Mouse (Mus musculus): Measurements from ENCODE around the gene Mrpl14. TPM values are rescaled to one million over a fixed set of nuclear protein-coding genes. Genes with fewer than 3 reads are reported as not detected.
A peak's percentile ranks its signal among the peaks of the same experiment; 100 is the strongest.

Gene Mrpl14
- polyA plus RNA-seq, 1 experiment from 2014 or later = 155 TPM

GRCm38 (mm10) chr17:45707376-45707775 is 21.3 kb downstream of the Mrpl14 start:
- Histone ChIP-seq H3K9me3 (ENCODE audit: control insufficient read depth, low read length) (no peaks in the 10 kb centered on the region), H3K27me3 (ENCODE audit: control insufficient read depth, insufficient read depth, low read length) (no peaks in the 10 kb centered on the region), H3K9ac (ENCODE audit: low read length) (no peak overlapping the region), H3K4me3 (ENCODE audit: control insufficient read depth in 1 of 2, insufficient read depth in 1 of 2, low read depth in 1 of 2, low read length in 2 of 2) (no peak overlapping the region), H3K4me2 (ENCODE audit: low read length) (no peak overlapping the region), H3K27ac (replicated peaks in 1 of 2; ENCODE audit: control insufficient read depth in 1 of 2, insufficient read depth in 1 of 2, low read depth in 2 of 2, low read length in 2 of 2) (no peak overlapping the region), H3K4me1 (ENCODE audit: control insufficient read depth in 2 of 2, insufficient read depth in 2 of 2, low read length in 2 of 2) (peaks cover 5 to 8% of the 10 kb centered on the region in 2 experiments; a peak in 2 of 4 replicates), H3K36me3 (ENCODE audit: control insufficient read depth, insufficient read depth, low read length) (no peaks in the 10 kb centered on the region)
- WGBS = 24% methylated on average over 3 of the region's 3 CpGs
- no peak for ATAC-seq (ENCODE audit: insufficient number of reproducible peaks, insufficient read depth, low FRiP score, low read depth)

- 75% methylated on average over 8 of the region's 8 CpGs for WGBS
- peaks cover 5 to 8% of the 10 kb centered on the region in 2 experiments; a peak in 2 of 4 replicates for H3K4me1 ChIP-seq (ENCODE audit: control insufficient read depth in 2 of 2, insufficient read depth in 2 of 2, low read length in 2 of 2)
- H3K9me3 ChIP-seq (ENCODE audit: control insufficient read depth, low read length) = no peaks in the 10 kb centered on the region
- H3K27ac ChIP-seq (replicated peaks in 1 of 2; ENCODE audit: control insufficient read depth in 1 of 2, insufficient read depth in 1 of 2, low read depth in 2 of 2, low read length in 2 of 2) = no peak overlapping the region
- H3K4me3 ChIP-seq (ENCODE audit: control insufficient read depth in 1 of 2, insufficient read depth in 1 of 2, low read depth in 1 of 2, low read length in 2 of 2) = no peak overlapping the region
- H3K36me3 ChIP-seq (ENCODE audit: control insufficient read depth, insufficient read depth, low read length) = no peaks in the 10 kb centered on the region
- ATAC-seq (ENCODE audit: insufficient number of reproducible peaks, insufficient read depth, low FRiP score, low read depth) = no peak
- no peak overlapping the region for H3K9ac ChIP-seq (ENCODE audit: low read length)
- H3K4me2 ChIP-seq (ENCODE audit: low read length) = no peak overlapping the region
- no peaks in the 10 kb centered on the region for H3K27me3 ChIP-seq (ENCODE audit: control insufficient read depth, insufficient read depth, low read length)
Measured at GRCm38 (mm10) chr17:45708179-45708578, 22.1 kb downstream of the Mrpl14 start.

GRCm38 (mm10) chr17:45709829-45710228 is 23.7 kb downstream of the Mrpl14 start:
- H3K27ac ChIP-seq (replicated peaks in 1 of 2; ENCODE audit: control insufficient read depth in 1 of 2, insufficient read depth in 1 of 2, low read depth in 2 of 2, low read length in 2 of 2) = no peak overlapping the region
- H3K36me3 ChIP-seq (ENCODE audit: control insufficient read depth, insufficient read depth, low read length) = no peaks in the 10 kb centered on the region
- 35% methylated on average over 3 of the region's 3 CpGs for WGBS
- H3K4me1 ChIP-seq (ENCODE audit: control insufficient read depth in 2 of 2, insufficient read depth in 2 of 2, low read length in 2 of 2) = peaks cover 5 to 8% of the 10 kb centered on the region in 2 experiments; a peak in 2 of 4 replicates
- no peak overlapping the region for H3K9ac ChIP-seq (ENCODE audit: low read length)
- H3K9me3 ChIP-seq (ENCODE audit: control insufficient read depth, low read length) = no peaks in the 10 kb centered on the region
- H3K4me3 ChIP-seq (ENCODE audit: control insufficient read depth in 1 of 2, insufficient read depth in 1 of 2, low read depth in 1 of 2, low read length in 2 of 2) = no peak overlapping the region
- H3K4me2 ChIP-seq (ENCODE audit: low read length) = no peak overlapping the region
- no peak for ATAC-seq (ENCODE audit: insufficient number of reproducible peaks, insufficient read depth, low FRiP score, low read depth)
- no peaks in the 10 kb centered on the region for H3K27me3 ChIP-seq (ENCODE audit: control insufficient read depth, insufficient read depth, low read length)

- Histone ChIP-seq H3K4me2 (ENCODE audit: low read length) (no peak overlapping the region), H3K27me3 (ENCODE audit: control insufficient read depth, insufficient read depth, low read length) (no peaks in the 10 kb centered on the region), H3K9ac (ENCODE audit: low read length) (0 out of 2 replicates have a peak overlapping the region, but pooled peaks have one; percentile 11), H3K27ac (replicated peaks in 1 of 2; ENCODE audit: control insufficient read depth in 1 of 2, insufficient read depth in 1 of 2, low read depth in 2 of 2, low read length in 2 of 2) (no peak overlapping the region), H3K4me1 (ENCODE audit: control insufficient read depth in 2 of 2, insufficient read depth in 2 of 2, low read length in 2 of 2) (peaks cover 5 to 6% of the 10 kb centered on the region in 2 experiments; a peak in 2 of 4 replicates), H3K4me3 (ENCODE audit: control insufficient read depth in 1 of 2, insufficient read depth in 1 of 2, low read depth in 1 of 2, low read length in 2 of 2) (no peak overlapping the region), H3K9me3 (ENCODE audit: control insufficient read depth, low read length) (no peaks in the 10 kb centered on the region), H3K36me3 (ENCODE audit: control insufficient read depth, insufficient read depth, low read length) (no peaks in the 10 kb centered on the region)
- WGBS = 54% methylated on average over 8 of the region's 8 CpGs
- no peak for ATAC-seq (ENCODE audit: insufficient number of reproducible peaks, insufficient read depth, low FRiP score, low read depth)
Measured at GRCm38 (mm10) chr17:45710407-45710806, 24.3 kb downstream of the Mrpl14 start.

GRCm38 (mm10) chr17:45711525-45711924 is 25.4 kb downstream of the Mrpl14 start:
- ATAC-seq (ENCODE audit: insufficient number of reproducible peaks, insufficient read depth, low FRiP score, low read depth) = no peak
- Histone ChIP-seq H3K36me3 (ENCODE audit: control insufficient read depth, insufficient read depth, low read length) (no peaks in the 10 kb centered on the region), H3K9ac (ENCODE audit: low read length) (no peak overlapping the region), H3K4me3 (ENCODE audit: control insufficient read depth in 1 of 2, insufficient read depth in 1 of 2, low read depth in 1 of 2, low read length in 2 of 2) (no peak overlapping the region), H3K4me1 (ENCODE audit: control insufficient read depth in 2 of 2, insufficient read depth in 2 of 2, low read length in 2 of 2) (peaks cover 5 to 6% of the 10 kb centered on the region in 2 experiments; a peak in 2 of 4 replicates), H3K9me3 (ENCODE audit: control insufficient read depth, low read length) (no peaks in the 10 kb centered on the region), H3K4me2 (ENCODE audit: low read length) (no peak overlapping the region), H3K27ac (replicated peaks in 1 of 2; ENCODE audit: control insufficient read depth in 1 of 2, insufficient read depth in 1 of 2, low read depth in 2 of 2, low read length in 2 of 2) (no peak overlapping the region), H3K27me3 (ENCODE audit: control insufficient read depth, insufficient read depth, low read length) (no peaks in the 10 kb centered on the region)
- WGBS = 62% methylated on average over 3 of the region's 3 CpGs

GRCm38 (mm10) chr17:45718323-45718722 is 32.2 kb downstream of the Mrpl14 start:
- Histone ChIP-seq H3K4me1 (ENCODE audit: control insufficient read depth in 2 of 2, insufficient read depth in 2 of 2, low read length in 2 of 2) (peaks cover 0 to 1% of the 10 kb centered on the region in 2 experiments; a peak in 2 of 4 replicates), H3K4me2 (ENCODE audit: low read length) (no peak overlapping the region), H3K4me3 (ENCODE audit: control insufficient read depth in 1 of 2, insufficient read depth in 1 of 2, low read depth in 1 of 2, low read length in 2 of 2) (no peak overlapping the region), H3K27ac (replicated peaks in 1 of 2; ENCODE audit: control insufficient read depth in 1 of 2, insufficient read depth in 1 of 2, low read depth in 2 of 2, low read length in 2 of 2) (no peak overlapping the region), H3K9ac (ENCODE audit: low read length) (no peak overlapping the region), H3K27me3 (ENCODE audit: control insufficient read depth, insufficient read depth, low read length) (no peaks in the 10 kb centered on the region), H3K9me3 (ENCODE audit: control insufficient read depth, low read length) (no peaks in the 10 kb centered on the region), H3K36me3 (ENCODE audit: control insufficient read depth, insufficient read depth, low read length) (no peaks in the 10 kb centered on the region)
- no peak for ATAC-seq (ENCODE audit: insufficient number of reproducible peaks, insufficient read depth, low FRiP score, low read depth)
- WGBS = 3% methylated on average over 10 of the region's 10 CpGs

- H3K4me1 ChIP-seq (ENCODE audit: control insufficient read depth in 2 of 2, insufficient read depth in 2 of 2, low read length in 2 of 2) = peaks cover 3 to 9% of the 10 kb centered on the region in 2 experiments
- no peaks in the 10 kb centered on the region for H3K9me3 ChIP-seq (ENCODE audit: control insufficient read depth, low read length)
- no peaks in the 10 kb centered on the region for H3K27me3 ChIP-seq (ENCODE audit: control insufficient read depth, insufficient read depth, low read length)
- H3K4me3 ChIP-seq (ENCODE audit: control insufficient read depth in 1 of 2, insufficient read depth in 1 of 2, low read depth in 1 of 2, low read length in 2 of 2) = peak overlapping the region; percentile 45 to 54
- peak overlapping the region; percentile 85 for H3K9ac ChIP-seq (ENCODE audit: low read length)
- 4% methylated on average over 25 of the region's 25 CpGs for WGBS
- no peak for ATAC-seq (ENCODE audit: insufficient number of reproducible peaks, insufficient read depth, low FRiP score, low read depth)
- no peaks in the 10 kb centered on the region for H3K36me3 ChIP-seq (ENCODE audit: control insufficient read depth, insufficient read depth, low read length)
- peak overlapping the region; percentile 81 for H3K4me2 ChIP-seq (ENCODE audit: low read length)
- H3K27ac ChIP-seq (replicated peaks in 1 of 2; ENCODE audit: control insufficient read depth in 1 of 2, insufficient read depth in 1 of 2, low read depth in 2 of 2, low read length in 2 of 2) = peak overlapping the region; percentile 59 to 77
Measured at GRCm38 (mm10) chr17:45723732-45724573, 37.8 kb downstream of the Mrpl14 start.

All from heart, embryonic 14.5 days (tissue).